Mouse (Mus musculus) adrenal gland, adult 8-10 months (tissue): ENCODE measurements around the gene Lim2. TPM values are rescaled to one million over a fixed set of nuclear protein-coding genes. Genes with fewer than 3 reads are reported as not detected.
"Not testable (repeated sequence)": the region's sequence is repeated elsewhere in the genome, so short reads cannot be mapped to it uniquely, and the experiment has no call there.

Source experiments
- DNase-seq: peaks from one replicate; pipeline ENCODE4 v3.0.0; 2022
- total RNA-seq, 4 experiments: library from RNA; stranded (reverse); gene quantifications; 2 replicates each; pipeline ENCODE4 v1.2.4; 2022

Gene Lim2
- not detected for total RNA-seq

DNA sequence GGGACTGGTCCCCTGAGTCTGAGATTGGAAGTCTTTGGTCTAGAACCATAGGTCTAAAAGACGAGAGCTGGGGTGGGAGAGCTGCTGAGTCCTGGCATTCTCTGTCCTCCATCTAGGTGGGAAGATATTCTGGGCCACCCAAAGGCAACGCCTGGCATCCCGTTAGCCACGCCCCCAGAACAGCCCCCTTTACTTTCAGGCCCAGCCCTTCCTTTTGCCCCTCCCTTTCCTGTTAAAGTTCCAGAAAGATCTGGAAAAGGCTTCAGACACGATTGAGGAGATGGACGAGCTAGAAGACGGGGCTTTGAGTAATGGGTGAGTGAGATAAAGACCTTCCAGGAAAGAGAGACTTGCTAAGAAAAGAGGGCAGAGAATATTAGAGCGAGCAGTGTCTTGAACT lies at the start of gene Lim2:
Gene Lim2 (plus strand): TSS at position 265 of the 400 bp plus-strand sequence.
- no peak for DNase-seq

DNA sequence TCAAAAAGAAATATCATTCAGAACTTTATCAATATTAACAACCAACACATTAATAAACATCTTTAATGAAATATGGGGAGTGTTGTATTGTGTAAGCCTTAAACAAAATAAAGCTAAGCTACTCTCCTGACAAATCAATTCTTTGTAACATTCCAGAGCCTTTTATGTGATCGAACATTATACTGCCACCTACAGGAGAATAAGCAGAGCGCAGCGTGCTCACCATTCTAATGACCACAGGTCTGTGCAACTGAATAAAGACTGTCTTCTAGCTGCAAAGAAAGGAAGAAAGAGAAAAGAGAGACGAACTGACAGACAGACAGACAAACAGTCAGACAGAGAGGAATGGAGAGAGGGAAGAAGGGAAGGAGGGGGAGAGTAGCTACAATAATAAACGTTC lies 49.2 kb upstream of the Lim2 start:
- DNase-seq = no peak

DNA sequence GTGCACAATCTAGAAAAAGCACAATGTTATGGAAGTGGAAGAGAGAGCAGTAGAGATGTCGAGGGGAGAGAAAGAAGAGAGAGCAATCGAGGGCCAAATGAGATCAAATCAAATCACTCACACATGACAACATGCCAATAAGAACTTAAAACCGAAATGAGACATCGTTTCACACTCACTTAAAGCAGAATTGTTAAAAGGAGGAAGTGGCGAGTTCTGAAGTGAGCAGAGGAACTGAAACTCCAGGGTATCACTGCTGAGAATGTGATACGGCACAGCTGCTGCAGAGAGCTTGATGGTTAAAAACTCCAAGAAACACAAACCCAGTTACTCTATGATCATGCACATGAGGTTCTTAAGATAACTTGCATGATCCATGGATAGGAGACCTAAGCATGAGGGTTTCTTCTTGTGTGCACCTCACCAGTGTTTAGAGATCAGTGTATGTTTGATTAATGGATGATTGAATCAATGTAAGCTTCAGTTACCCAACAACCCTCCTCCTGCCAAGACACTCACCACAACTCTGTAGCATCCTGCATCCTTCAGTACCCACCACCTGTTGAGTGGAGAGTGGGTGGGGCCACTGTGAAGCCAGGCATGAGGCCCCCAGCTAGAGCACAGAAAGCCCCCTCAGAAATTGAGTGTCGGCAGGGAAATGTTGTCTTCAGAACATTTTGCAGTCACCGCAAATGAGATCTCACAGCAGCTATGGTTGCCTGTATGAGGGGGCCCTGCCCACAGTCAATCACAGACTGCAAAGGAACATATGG lies 34.9 kb upstream of the Lim2 start:
- no peak for DNase-seq

GRCm38 (mm10) chr7:43399501-43399900 lies 28.0 kb upstream of the Lim2 start:
- DNase-seq = no peak

DNA sequence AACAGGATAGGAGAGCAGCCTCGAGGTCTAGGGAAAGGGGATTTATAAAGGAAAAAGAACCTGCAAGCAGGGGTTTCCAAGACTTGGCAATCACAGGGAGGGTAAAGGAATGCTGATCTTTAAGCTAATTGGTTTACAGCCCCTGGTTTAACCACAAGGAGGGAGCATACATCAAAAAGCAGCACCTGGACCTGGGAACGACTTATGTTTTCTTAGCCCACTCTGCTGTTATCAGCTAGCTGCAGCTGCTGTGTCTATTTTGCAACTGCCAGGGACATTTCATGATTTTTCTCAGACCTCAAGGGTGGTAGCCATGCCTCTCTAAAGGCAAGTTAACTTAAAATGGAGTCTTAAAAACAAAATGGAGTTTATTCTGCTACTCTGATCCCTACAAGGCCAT lies 24.8 kb upstream of the Lim2 start:
- no peak for DNase-seq

DNA sequence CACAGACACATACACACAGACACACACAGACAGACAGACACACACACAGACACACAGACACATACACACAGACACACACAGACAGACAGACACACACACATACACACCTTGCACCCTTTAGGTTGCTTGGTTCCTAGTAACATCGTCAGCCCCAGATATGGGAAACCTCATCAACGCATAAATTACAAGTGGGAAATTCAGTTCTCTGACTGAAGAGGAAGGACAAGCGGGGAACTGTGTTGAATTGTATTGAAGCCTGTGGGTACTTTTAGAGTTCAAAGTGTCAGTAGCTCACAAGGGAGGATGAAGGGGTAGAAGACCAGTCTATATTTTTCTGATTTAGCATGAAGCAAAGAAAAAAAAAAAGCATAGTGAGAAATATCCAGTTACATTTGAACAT lies 19.9 kb upstream of the Lim2 start:
- no peak for DNase-seq

GRCm38 (mm10) chr7:43408131-43408553 lies 19.3 kb upstream of the Lim2 start, which contains the start of gene Siglecg:
Gene Siglecg (plus strand): TSS chr7:43408204.
- no peak for DNase-seq

GRCm38 (mm10) chr7:43409084-43409483 lies 18.4 kb upstream of the Lim2 start:
- no peak for DNase-seq

DNA sequence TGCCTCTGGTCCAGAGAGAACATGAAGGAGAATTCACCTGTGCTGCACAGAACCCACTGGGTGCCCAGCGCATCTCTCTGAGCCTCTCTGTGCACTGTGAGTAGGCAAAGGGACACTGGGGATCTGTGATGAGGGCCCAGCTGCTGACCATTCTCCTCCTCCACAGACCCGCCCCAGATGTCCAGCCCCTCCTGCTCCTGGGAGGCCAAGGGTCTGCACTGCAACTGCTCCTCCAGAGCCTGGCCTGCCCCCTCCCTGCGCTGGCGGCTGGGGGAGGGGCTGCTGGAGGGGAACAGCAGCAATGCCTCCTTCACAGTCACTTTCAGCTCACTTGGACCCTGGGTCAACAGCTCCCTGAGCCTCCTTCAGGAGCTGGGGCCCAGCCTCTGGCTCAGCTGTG lies 15.7 kb upstream of the Lim2 start:
- DNase-seq = not testable (repeated sequence)

GRCm38 (mm10) chr7:43417298-43417697 lies 10.2 kb upstream of the Lim2 start:
- no peak for DNase-seq

DNA sequence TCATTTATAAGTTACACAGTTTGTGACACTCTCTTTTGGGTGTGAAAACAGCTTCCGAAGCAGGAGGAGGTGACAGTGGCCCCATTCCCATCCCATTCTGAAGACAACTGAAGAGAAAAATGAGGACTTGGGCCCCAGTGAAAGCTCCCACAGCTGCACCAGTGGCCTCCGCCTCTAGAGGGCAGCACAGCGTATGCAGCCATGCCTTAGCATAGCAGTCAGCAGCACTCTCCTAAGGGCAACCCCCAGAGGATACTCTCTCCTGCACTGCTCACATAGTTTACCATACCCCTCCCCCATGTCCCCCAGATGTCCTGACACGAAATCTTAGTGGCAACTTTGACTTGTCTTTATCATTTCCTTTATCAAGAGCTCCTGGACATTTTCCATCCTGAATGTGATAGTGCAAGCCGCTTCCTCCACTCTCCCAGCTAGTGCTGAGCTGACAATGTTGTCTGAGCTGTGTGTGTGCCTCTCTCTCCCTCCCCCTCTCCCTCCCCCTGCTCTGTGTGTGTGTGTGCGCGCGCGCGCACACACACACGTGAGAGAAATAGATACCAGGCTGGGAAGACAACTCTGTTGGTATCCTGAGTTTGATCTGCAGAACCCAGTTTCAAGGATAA lies 4.4 kb upstream of the Lim2 start:
- peak; percentile 67 for DNase-seq

DNA sequence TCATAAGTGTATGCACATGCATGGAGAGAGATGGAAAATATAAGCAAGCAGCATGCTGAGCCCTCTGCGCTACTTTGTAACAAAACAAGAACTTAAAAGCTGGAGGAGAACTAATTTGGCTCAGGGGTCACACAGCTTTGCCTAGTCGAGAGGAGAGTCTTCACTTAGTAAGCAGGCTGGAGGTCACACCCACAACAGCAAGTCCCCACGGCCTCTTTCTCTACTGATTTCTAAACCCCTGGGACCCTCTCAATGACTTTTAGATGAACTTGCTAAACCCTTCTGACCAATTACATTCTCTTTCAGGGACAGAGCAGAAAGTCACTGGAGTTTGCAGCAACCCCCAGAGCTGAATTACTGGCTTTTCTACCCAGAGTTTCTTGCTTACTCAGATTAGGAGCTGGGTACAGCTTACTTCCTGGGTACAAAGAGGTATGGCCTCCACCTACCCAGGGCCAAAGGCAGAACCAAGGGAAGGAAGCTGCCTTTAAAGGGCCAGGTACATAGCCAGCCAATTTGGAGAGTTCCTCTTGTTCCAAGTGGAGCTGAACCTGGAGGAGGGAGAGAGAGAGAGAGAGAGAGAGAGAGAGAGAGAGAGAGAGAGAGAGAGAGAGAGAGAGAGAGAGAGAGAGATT lies 3.4 kb upstream of the Lim2 start:
- DNase-seq = no peak

DNA sequence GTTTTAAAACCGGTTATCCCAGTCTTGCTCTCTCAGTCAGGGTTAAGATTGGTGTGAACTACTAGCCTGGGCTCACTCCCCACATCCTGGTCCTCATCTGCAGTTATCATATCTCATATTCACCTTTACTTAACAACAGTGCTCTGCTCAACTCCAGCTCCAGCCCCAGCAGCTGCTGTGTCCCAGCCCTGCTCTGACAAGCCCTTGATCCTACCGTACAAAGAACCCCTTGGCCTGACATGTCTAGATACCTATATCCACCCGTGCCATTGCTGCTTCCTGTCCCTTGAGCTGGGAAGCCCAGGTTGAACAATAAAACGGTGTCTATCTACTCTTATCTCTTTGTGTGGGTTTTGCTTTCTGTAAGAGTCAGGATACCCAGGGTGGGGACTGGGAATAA lies 2.0 kb downstream of the Lim2 start:
- no peak for DNase-seq

- DNase-seq = no peak
Measured at GRCm38 (mm10) chr7:43432891-43433290, 5.4 kb downstream of the Lim2 start.

DNA sequence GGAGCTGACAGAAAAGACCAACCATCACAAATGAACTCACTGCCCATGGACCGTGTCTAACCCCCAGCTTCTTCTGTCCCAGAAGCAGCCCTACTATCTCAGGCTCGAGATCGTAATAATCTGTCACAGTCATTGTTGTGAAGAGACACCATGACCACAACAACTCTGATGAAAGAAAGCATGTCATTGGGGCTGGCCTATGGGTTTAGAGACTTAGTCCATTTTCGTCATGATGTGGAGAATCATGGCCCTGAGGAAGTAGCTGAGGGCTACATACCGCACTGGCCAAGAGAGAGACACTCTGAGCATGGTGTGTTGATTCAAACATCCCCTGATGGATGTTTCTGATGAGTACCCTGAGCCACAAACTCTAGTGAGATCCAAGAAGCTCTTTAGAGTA lies 7.2 kb downstream of the Lim2 start:
- no peak for DNase-seq

DNA sequence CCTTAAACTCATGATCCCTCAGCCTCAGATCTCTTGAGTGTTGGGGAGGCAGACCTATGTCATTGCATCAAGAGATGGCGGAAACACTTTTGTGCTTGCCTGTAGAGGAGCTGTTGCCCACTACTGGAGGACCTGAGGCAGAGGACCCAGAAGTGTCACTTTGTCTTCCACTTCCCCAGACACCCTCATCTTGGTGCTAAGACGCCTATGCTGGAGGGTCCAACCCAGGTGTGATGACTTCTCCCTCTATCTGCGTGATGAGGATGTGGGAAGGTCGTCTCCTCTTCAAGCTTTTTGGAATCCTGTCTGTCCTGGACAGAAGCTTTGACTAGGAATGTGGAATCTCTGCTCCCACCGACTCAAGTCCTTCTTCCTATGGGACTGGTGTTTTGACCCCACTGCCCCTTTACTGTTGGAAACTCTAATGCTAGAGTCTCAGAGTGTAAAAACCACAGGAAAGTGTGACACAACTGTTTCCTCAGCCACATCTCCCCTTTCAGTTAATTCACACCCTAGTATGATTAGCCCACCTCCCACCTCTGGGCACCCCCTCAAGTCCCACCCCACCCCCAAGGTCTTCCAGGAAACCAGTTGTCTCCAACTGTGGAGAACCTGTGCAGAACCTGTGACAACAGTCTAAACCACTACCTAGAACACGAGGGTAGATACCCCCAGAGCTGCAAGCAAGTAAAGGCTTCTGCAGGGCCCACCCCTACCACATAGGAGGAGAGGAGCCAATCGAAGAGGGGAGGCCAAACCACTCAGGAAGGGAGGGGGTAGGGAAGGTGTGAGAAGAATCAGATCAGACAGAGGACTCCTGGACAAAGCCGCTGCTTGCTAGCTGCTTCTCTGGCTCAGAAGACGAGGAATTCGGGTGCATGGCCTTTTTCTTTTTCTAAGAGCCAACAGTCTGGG lies 9.1 kb downstream of the Lim2 start, which contains the start of gene Nkg7:
Gene Nkg7 (plus strand): TSS at position 733 of the 915 bp plus-strand sequence.
- DNase-seq = no peak

- no peak for DNase-seq
Measured at GRCm38 (mm10) chr7:43438611-43439010, 11.1 kb downstream of the Lim2 start.

DNA sequence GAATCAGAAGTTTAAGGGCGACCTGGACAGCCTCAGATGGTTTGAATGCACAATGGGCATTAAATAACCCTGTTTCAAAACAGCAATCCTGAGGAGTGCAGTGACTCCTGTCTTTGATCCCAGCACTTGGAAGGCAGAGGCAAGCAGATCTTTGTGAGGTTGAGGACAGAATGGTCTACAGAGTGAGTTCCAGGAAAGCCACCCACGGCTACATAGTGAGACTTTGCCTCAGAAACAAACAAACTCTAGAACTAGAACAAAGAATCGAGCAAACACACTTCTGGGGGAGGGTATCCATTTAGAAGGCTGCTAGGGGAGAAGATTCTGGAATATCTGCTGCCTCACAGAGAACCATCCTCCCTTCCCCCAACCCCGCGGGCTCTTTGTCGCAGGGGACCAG lies 13.0 kb downstream of the Lim2 start, which contains the start of gene Cldnd2:
Gene Cldnd2 (plus strand): TSS at position 301 of the 400 bp plus-strand sequence.
- no peak for DNase-seq

GRCm38 (mm10) chr7:43441071-43441470 lies 13.6 kb downstream of the Lim2 start:
- no peak for DNase-seq

DNA sequence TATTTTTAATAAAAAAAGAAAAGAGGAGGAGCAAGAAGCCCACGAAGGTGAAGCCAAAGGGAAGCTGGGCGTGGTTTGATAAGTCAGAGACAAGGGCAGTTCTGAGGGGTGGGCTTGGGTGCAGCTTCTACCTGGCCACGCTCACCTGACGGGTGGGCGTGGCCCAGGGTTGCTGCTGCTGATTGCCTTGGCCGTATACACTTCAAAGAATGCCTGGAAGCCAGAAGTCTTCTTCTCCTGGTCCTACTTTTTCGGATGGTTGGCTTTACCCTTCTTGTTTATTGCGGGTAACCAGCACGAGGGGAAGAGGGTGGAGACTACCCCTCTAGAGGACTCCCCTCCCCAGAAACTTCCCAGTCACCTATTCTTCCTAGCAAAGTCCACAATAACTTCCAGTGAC lies 15.2 kb downstream of the Lim2 start:
- DNase-seq = no peak

DNA sequence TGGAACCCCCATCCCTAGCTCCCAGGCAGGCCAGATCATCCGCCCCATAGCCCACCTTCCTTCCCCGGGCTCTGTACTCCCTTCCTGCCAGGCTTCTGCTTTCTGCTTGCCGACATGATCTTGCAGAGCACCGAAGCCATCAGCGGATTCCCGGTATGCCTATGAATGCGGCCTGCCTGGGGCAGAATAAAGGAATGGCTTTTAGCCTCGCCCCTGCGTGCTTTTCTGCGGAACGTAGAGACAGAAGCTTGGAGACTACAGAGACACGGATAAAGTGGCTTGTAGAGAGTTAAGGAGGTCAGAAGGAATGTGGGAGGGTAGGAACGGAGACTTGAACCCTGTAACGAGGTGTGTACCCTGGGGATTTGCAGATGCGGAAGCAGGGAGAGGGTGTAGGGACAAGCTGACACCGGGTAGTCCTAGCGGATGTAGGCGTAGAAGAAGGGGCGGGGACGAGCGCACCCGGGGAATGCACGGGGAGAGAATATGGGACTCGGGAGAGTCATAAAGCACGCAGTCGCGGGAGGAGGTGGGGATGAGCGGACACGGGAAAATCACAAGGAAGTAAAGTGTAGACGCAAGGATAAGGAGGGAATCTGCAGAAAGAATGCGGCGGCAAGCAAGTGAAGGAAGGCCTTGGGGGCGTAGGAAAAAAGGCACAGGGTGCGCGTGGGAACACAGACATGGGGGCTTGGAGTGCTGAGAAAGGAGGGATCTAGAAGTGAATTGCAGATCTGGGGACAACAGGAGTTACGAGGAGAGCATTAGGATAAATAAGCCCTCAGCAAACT lies 15.9 kb downstream of the Lim2 start:
- peak; percentile 84 for DNase-seq

GRCm38 (mm10) chr7:43443917-43444293 lies 16.4 kb downstream of the Lim2 start, which contains the start of the genes Etfb and Gm45233:
Gene Etfb (plus strand): TSS chr7:43444083.
Gene Gm45233 (plus strand): TSS chr7:43444128.
- DNase-seq = peak; percentile 97
